23 mouse cellular contexts compared by ENCODE assay signal in genomic region chr17:4884083-4884482, GRCm38 (mm10).
DNase-seq lines count a peak whose midpoint lies in the region; ATAC-seq lines count a peak whose summit lies in the region.
"Had no signal": no experiment of that assay in that cellular context is flagged by ENCODE, and none has a peak within 500 bp of the region (broad histone marks: within the 10 kb centered on the region; RNA-seq: fewer than 3 reads in every experiment).

No protein-coding gene starts in this region.

- H3K9me3 ChIP-seq in heart, embryonic 10.5 days: no peaks in the 10 kb centered on the region
- H3K9me3 ChIP-seq: embryonic facial prominence, embryonic 12.5 days; embryonic facial prominence, embryonic 15.5 days; forebrain, embryonic 12.5 days; hindbrain, embryonic 10.5 days; hindbrain, embryonic 15.5 days had no signal

- peak; percentile 60 for ATAC-seq in megakaryocyte progenitor cell, adult 5-6 weeks (replicated peaks; ENCODE audit: poor library complexity)
- ATAC-seq: activated CD4-positive, CD25-positive, alpha-beta regulatory T cell, adult 4 months; forebrain, embryonic 15.5 days; intestine, postnatal 0 days had no signal

- no peaks in the 10 kb centered on the region for H3K27me3 ChIP-seq in heart, embryonic 10.5 days (ENCODE audit: insufficient read depth, poor library complexity, severe bottlenecking)
- H3K27me3 ChIP-seq: embryonic facial prominence, embryonic 12.5 days; embryonic facial prominence, embryonic 15.5 days; forebrain, embryonic 12.5 days; forebrain, embryonic 15.5 days; hindbrain, embryonic 15.5 days had no signal

- WGBS in heart, embryonic 10.5 days: 77% methylated on average over 2 of the region's 2 CpGs

- no peak overlapping the region for H3K4me3 ChIP-seq in heart, embryonic 10.5 days
- H3K4me3 ChIP-seq: embryonic facial prominence, embryonic 12.5 days; embryonic facial prominence, embryonic 15.5 days; forebrain, embryonic 12.5 days; forebrain, embryonic 15.5 days; gastrocnemius, adult 2 months; hindbrain, embryonic 10.5 days; hindbrain, embryonic 15.5 days had no signal

- intact Hi-C loops in heart, postnatal 10 days (cut with DNase I): no loop called here

- no peaks in the 10 kb centered on the region for H3K36me3 ChIP-seq in heart, embryonic 10.5 days
- H3K36me3 ChIP-seq: embryonic facial prominence, embryonic 12.5 days; embryonic facial prominence, embryonic 15.5 days; forebrain, embryonic 12.5 days; forebrain, embryonic 15.5 days; hindbrain, embryonic 10.5 days; hindbrain, embryonic 15.5 days had no signal

- peak; percentile 59 for DNase-seq in heart, embryonic 10.5 days (ENCODE audit: low spot score)
- no peak for DNase-seq in heart, postnatal 10 days
- DNase-seq in testis, postnatal 10 days (ENCODE audit: low spot score): peak; percentile 16
- DNase-seq in testis, postnatal 14 days (ENCODE audit: low spot score): no peak
- no peak for DNase-seq in right cerebral cortex, adult 18-20 months
- no peak for DNase-seq in frontal cortex, adult 2 months (ENCODE audit: extremely low spot score in 1 of 2, low spot score in 1 of 2)
- DNase-seq: adrenal gland, adult 8-10 months; adrenal gland, postnatal 25 days; cerebellum, adult 18-20 months; cerebellum, adult 9-10 months; gastrocnemius, adult 2 months; gastrocnemius, postnatal 14 days; heart, adult 18-20 months; heart, postnatal 36 days had no signal

- H3K4me1 ChIP-seq in heart, embryonic 10.5 days: no peaks in the 10 kb centered on the region
- H3K4me1 ChIP-seq: embryonic facial prominence, embryonic 12.5 days; embryonic facial prominence, embryonic 15.5 days; forebrain, embryonic 12.5 days; forebrain, embryonic 15.5 days; hindbrain, embryonic 10.5 days; hindbrain, embryonic 15.5 days had no signal

- H3K27ac ChIP-seq in heart, embryonic 10.5 days: no peak overlapping the region
- H3K27ac ChIP-seq: embryonic facial prominence, embryonic 12.5 days; embryonic facial prominence, embryonic 15.5 days; forebrain, embryonic 12.5 days; forebrain, embryonic 15.5 days; gastrocnemius, adult 2 months; hindbrain, embryonic 10.5 days; hindbrain, embryonic 15.5 days had no signal

Comparison
In these comparisons a context has a peak if more than half of its experiments do, and no peak if none do; other contexts are left out.
1. DNase-seq: peak in heart, embryonic 10.5 days (single experiment) and testis, postnatal 10 days (single experiment); none in heart, postnatal 10 days (0 of 2), testis, postnatal 14 days (single experiment), right cerebral cortex, adult 18-20 months (single experiment) and frontal cortex, adult 2 months (0 of 2).